Mouse (Mus musculus) neural tube, embryonic 15.5 days (tissue): Measurements from ENCODE around the gene Piga. TPM values are rescaled to one million over a fixed set of nuclear protein-coding genes. Genes with fewer than 3 reads are reported as not detected.

Experiments
- ATAC-seq: fragments of 200-750 bp; cut with Nextera tagmentation; 2 replicates; pipeline ENCODE4 v1.8.0; 2017; ENCODE audit warnings: mild to moderate bottlenecking, moderate TSS enrichment, moderate library complexity; ENCODE audit not compliant: low FRiP score
- H3K27ac ChIP-seq: fragments of 300-500 bp; sonication (generic); replicated peaks from 2 replicates; pipeline ENCODE4 v1.5.1; 2015; ENCODE audit warnings: mild to moderate bottlenecking, inconsistent platforms
- H3K27me3 ChIP-seq: fragments of 300-500 bp; sonication (generic); replicated peaks from 2 replicates; pipeline ENCODE4 v1.6.1; 2015; ENCODE audit warnings: inconsistent platforms
- H3K36me3 ChIP-seq: fragments of 300-500 bp; sonication (generic); 2 replicates; pipeline ENCODE4 v1.6.1; 2015; ENCODE audit warnings: inconsistent platforms
- H3K4me1 ChIP-seq: fragments of 300-500 bp; sonication (generic); 2 replicates; pipeline ENCODE4 v1.6.1; 2015; ENCODE audit warnings: inconsistent platforms
- H3K4me2 ChIP-seq: fragments of 300-500 bp; sonication (generic); 2 replicates; pipeline ENCODE4 v1.6.1; 2015; ENCODE audit warnings: inconsistent platforms, mild to moderate bottlenecking, moderate library complexity
- H3K4me3 ChIP-seq: fragments of 300-500 bp; sonication (generic); replicated peaks from 2 replicates; pipeline ENCODE4 v1.5.1; 2015; ENCODE audit warnings: mild to moderate bottlenecking, inconsistent platforms
- H3K9ac ChIP-seq: fragments of 300-500 bp; sonication (generic); replicated peaks from 2 replicates; pipeline ENCODE4 v1.6.1; 2015; ENCODE audit warnings: mild to moderate bottlenecking, inconsistent platforms
- H3K9me3 ChIP-seq: fragments of 300-500 bp; sonication (generic); replicated peaks from 2 replicates; pipeline ENCODE4 v1.6.1; 2016; ENCODE audit warnings: inconsistent platforms
- WGBS: fragments of 180-500 bp; shearing (Covaris S2); methylation state at CpG from one replicate; pipeline ENCODE4 v1.1.7; 2015; ENCODE audit warnings: mixed read lengths; 5-methylcytosine and 5-hydroxymethylcytosine counted together
- polyA plus RNA-seq: library from polyadenylated mRNA; unstranded; fragments of >200 nt; fragmentation: Nextera tagmentation; extraction: Ambion mirVana; gene quantifications from 2 replicates; pipeline ENCODE4 v1.2.1, GENCODE M21; 2015

Gene Piga
- polyA plus RNA-seq, 1 experiment from 2014 or later, result 5.0 TPM

- Histone ChIP-seq H3K9me3 (no peaks in the 10 kb centered on the region), H3K9ac (no peak overlapping the region), H3K4me2 (no peak overlapping the region), H3K4me3 (no peak overlapping the region), H3K36me3 (no peaks in the 10 kb centered on the region), H3K4me1 (no peaks in the 10 kb centered on the region), H3K27ac (no peak overlapping the region), H3K27me3 (no peaks in the 10 kb centered on the region)
- no peak for ATAC-seq
- 88% methylated on average over 7 of the region's 7 CpGs for WGBS
Measured at GRCm38 (mm10) chrX:164439462-164439861, 19.9 kb downstream of the Piga start.

GRCm38 (mm10) chrX:164440140-164440539 lies 20.6 kb downstream of the Piga start:
- no peaks in the 10 kb centered on the region for H3K4me1 ChIP-seq
- no peak overlapping the region for H3K9ac ChIP-seq
- 80% methylated on average over 2 of the region's 2 CpGs for WGBS
- H3K27me3 ChIP-seq, result no peaks in the 10 kb centered on the region
- H3K36me3 ChIP-seq, result no peaks in the 10 kb centered on the region
- no peak overlapping the region for H3K4me2 ChIP-seq
- H3K4me3 ChIP-seq, result no peak overlapping the region
- H3K9me3 ChIP-seq, result no peaks in the 10 kb centered on the region
- H3K27ac ChIP-seq, result no peak overlapping the region
- ATAC-seq, result no peak

GRCm38 (mm10) chrX:164440703-164441102 lies 21.1 kb downstream of the Piga start:
- Histone ChIP-seq H3K4me1 (no peaks in the 10 kb centered on the region), H3K9me3 (no peaks in the 10 kb centered on the region), H3K27me3 (no peaks in the 10 kb centered on the region), H3K27ac (no peak overlapping the region), H3K9ac (no peak overlapping the region), H3K36me3 (no peaks in the 10 kb centered on the region), H3K4me3 (no peak overlapping the region), H3K4me2 (no peak overlapping the region)
- WGBS, result 89% methylated on average over 3 of the region's 3 CpGs
- ATAC-seq, result no peak

DNA sequence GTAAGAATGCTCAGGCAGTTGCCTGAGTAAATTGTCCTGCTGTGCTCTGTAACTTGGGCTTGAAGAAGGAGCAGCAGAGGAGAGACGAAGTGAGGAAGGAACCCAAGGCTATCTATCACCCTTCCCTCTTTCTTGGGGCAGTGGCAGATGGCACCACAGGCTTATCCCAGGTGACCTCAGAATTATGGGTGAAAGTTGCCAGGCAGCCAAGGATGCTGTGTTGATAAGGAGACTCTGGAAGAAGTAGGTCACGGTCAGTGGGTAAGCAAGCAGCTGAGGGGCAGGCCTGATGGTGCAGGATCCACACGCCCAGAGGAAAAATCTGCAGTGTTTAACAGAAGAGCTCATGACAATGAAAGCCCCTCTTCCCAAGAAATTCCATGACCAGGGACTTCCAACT lies 21.7 kb downstream of the Piga start:
- no peak overlapping the region for H3K4me2 ChIP-seq

DNA sequence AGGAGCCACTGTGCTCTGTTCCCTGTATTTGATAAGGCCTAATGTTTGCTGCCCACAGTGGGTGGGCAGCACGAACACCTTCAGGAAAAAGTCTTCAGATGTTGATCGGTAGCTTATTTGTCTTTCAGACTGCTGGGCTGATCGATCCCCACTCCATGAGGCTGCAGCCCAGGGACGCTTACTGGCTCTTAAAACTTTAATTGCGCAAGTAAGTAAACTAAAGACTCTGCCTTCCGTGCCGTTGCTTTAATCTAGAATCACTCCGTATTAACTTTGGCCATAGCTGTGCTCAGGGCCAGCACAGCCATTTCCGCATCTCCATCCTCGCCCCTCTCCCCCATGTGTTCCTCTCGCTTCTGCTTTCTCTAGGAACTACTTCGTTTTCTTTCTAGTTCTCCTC lies 26.0 kb downstream of the Piga start:
- H3K27me3 ChIP-seq, result no peaks in the 10 kb centered on the region; the same call in 1 of the 2 replicates
- no peak overlapping the region for H3K27ac ChIP-seq
- H3K36me3 ChIP-seq, result no peaks in the 10 kb centered on the region
- no peak for ATAC-seq
- no peaks in the 10 kb centered on the region for H3K9me3 ChIP-seq
- H3K4me3 ChIP-seq, result no peak overlapping the region
- H3K9ac ChIP-seq, result no peak overlapping the region
- WGBS, result 92% methylated on average over 12 of the region's 12 CpGs
- H3K4me1 ChIP-seq, result no peaks in the 10 kb centered on the region
- no peak overlapping the region for H3K4me2 ChIP-seq

More for the DNA sequence above, 21.7 kb downstream of the Piga start:
- H3K4me1 ChIP-seq, result no peaks in the 10 kb centered on the region
- no peak for ATAC-seq
- no peaks in the 10 kb centered on the region for H3K9me3 ChIP-seq
- no peak overlapping the region for H3K9ac ChIP-seq
- 83% methylated on average over 3 of the region's 3 CpGs for WGBS
- no peaks in the 10 kb centered on the region for H3K36me3 ChIP-seq
- H3K27me3 ChIP-seq, result no peaks in the 10 kb centered on the region
- H3K27ac ChIP-seq, result no peak overlapping the region
- H3K4me3 ChIP-seq, result no peak overlapping the region

GRCm38 (mm10) chrX:164446106-164446551 lies 26.5 kb downstream of the Piga start:
- Histone ChIP-seq H3K36me3 (no peaks in the 10 kb centered on the region), H3K9ac (no peak overlapping the region), H3K4me2 (no peak overlapping the region), H3K27ac (no peak overlapping the region), H3K9me3 (no peaks in the 10 kb centered on the region), H3K27me3 (no peaks in the 10 kb centered on the region; the same call in 1 of the 2 replicates), H3K4me3 (no peak overlapping the region), H3K4me1 (no peaks in the 10 kb centered on the region)
- no peak for ATAC-seq
- WGBS, result 87% methylated on average over 10 of the region's 10 CpGs

- Histone ChIP-seq H3K4me2 (no peak overlapping the region), H3K36me3 (no peaks in the 10 kb centered on the region), H3K27ac (no peak overlapping the region), H3K4me3 (no peak overlapping the region), H3K27me3 (no peaks in the 10 kb centered on the region; the same call in 1 of the 2 replicates), H3K9ac (no peak overlapping the region), H3K9me3 (no peaks in the 10 kb centered on the region), H3K4me1 (no peaks in the 10 kb centered on the region)
- no peak for ATAC-seq
- WGBS, result 93% methylated on average over 9 of the region's 9 CpGs
Measured at GRCm38 (mm10) chrX:164446835-164447681, 27.5 kb downstream of the Piga start.

DNA sequence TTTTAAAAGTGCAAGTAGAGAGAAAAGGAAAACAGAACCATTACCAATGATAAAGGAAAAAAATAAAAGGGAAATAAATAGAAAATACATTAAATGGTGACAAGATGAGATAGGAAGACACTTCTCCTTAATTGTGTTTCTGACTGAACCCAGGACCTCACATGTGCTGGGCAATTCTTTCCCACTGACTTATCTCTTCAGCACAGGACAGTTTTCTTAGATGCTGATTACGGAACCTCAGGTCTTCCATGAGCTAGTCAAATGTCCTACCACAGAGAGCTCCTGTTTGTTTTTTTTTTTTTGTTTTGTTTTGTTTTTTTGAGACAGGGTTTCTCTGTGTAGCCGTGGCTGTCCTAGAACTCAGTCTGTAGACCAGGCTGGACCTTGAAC lies 28.1 kb downstream of the Piga start:
- 87% methylated on average over 2 of the region's 2 CpGs for WGBS
- Histone ChIP-seq H3K4me2 (no peak overlapping the region), H3K9me3 (no peaks in the 10 kb centered on the region), H3K36me3 (no peaks in the 10 kb centered on the region), H3K27ac (no peak overlapping the region), H3K4me3 (no peak overlapping the region), H3K27me3 (no peaks in the 10 kb centered on the region; the same call in 1 of the 2 replicates), H3K4me1 (no peaks in the 10 kb centered on the region), H3K9ac (no peak overlapping the region)
- ATAC-seq, result no peak

DNA sequence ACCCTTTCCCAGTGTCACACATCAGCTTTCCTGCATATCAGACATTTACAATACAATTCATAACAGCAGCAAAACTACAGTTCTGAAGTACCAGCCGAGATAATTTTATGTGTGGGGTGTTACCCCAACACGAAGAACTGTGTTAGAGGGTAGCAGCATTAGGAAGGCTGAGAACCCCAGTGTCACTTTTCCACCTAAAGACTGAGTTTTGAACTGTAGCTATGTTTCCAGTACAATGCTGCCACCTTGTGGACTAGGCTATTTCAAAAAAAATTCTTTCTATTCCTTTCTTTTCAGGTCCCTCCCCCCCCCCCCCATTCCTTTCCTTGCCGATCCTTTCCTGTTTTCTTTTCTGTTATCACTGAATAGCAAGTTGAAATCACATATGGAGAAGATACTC lies 29.6 kb downstream of the Piga start:
- ATAC-seq, result no peak
- 37% methylated on average over 3 of the region's 3 CpGs for WGBS
- H3K4me2 ChIP-seq, result no peak overlapping the region

DNA sequence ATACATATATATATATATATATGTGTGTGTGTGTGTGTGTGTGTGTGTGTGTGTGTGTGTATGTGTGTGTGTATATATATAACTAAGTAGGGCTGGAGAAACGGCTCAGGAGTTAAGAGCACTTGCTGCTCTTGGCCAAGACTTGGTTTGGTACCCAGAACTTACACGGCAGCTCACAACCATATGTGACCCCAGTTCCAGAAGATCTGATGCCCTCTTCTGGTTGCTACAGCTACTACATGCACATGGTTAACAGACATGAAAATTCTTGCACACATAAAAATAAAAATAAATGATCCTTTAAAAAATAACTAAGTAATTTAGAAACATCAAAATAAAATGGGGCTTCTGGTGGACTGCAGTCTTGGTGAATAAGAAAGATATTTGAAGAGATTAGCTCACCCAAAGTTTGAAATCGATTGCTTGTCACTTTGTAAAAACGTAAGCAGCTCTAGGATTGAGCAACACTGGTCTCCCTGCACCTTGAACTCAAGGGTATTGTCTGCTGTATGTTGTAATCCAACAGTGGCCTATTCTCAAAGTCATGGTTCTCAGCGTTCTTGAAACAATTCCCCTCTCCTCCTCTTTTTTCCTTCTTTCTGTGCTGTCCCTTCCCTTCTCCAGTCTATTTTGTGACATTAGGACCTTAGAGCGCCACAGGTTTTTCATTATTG lies 39.8 kb downstream of the Piga start:
- Histone ChIP-seq H3K36me3 (no peaks in the 10 kb centered on the region), H3K9ac (no peak overlapping the region), H3K9me3 (no peaks in the 10 kb centered on the region), H3K4me1 (no peaks in the 10 kb centered on the region), H3K4me2 (no peak overlapping the region), H3K27ac (no peak overlapping the region), H3K4me3 (no peak overlapping the region), H3K27me3 (no peaks in the 10 kb centered on the region)
- WGBS, result 77% methylated on average over 6 of the region's 6 CpGs
- no peak for ATAC-seq

More for the DNA sequence above, 29.6 kb downstream of the Piga start:
- Histone ChIP-seq H3K27me3 (no peaks in the 10 kb centered on the region; the same call in 1 of the 2 replicates), H3K9me3 (no peaks in the 10 kb centered on the region), H3K36me3 (no peaks in the 10 kb centered on the region), H3K4me3 (no peak overlapping the region), H3K27ac (no peak overlapping the region), H3K9ac (no peak overlapping the region), H3K4me1 (no peaks in the 10 kb centered on the region)
